Mouse (Mus musculus): Measurements from ENCODE around the gene Xrcc3.

GRCm38 (mm10) chr12:111770651-111771050 lies 43.0 kb downstream of the Xrcc3 start:
- TF ChIP-seq POLR2A (IDR thresholded peaks at IDR 0.05; ENCODE audit: borderline replicate concordance, extremely low read depth, insufficient read depth, insufficient read length, poor library complexity, severe bottlenecking) (no peak), CTCF (IDR thresholded peaks at IDR 0.05; ENCODE audit: borderline replicate concordance, extremely low read depth, insufficient read depth, insufficient read length) (no peak)

Measured in brain, embryonic 14.5 days (tissue).